Mouse (Mus musculus) brain, embryonic 18.5 days (tissue): ENCODE measurements around the gene Tfpi2.

Experiments used
- DNase-seq: peaks from one replicate; pipeline ENCODE4 v3.0.0-alpha.2; 2012; ENCODE audit warnings: low read depth, low spot score

Tfpi2 gene

GRCm38 (mm10) chr6:3916015-3916414 is 72.7 kb downstream of the Tfpi2 start:
- no peak for DNase-seq
